Mouse (Mus musculus) neural tube, embryonic 11.5 days (tissue): ENCODE results near the gene Klrg1. TPM values are rescaled to one million over a fixed set of nuclear protein-coding genes. Genes with fewer than 3 reads are reported as not detected.

ENCODE experiments used
- ATAC-seq: fragments of 200-750 bp; cut with Nextera tagmentation; 2 replicates; pipeline ENCODE4 v1.8.0; 2017; ENCODE audit warnings: moderate number of reproducible peaks, mild to moderate bottlenecking, moderate TSS enrichment, moderate library complexity; ENCODE audit not compliant: insufficient read depth, low FRiP score, low TSS enrichment
- DNase-seq: peaks from one replicate; pipeline ENCODE4 v3.0.0-alpha.2; 2015; ENCODE audit warnings: low spot score
- H3K27ac ChIP-seq: fragments of 300-500 bp; sonication (generic); 2 replicates; pipeline ENCODE4 v1.5.1; 2014; ENCODE audit warnings: low read depth, mild to moderate bottlenecking, low read length
- H3K27me3 ChIP-seq: fragments of 300-500 bp; sonication (generic); 2 replicates; pipeline ENCODE4 v1.6.1; 2014; ENCODE audit warnings: mild to moderate bottlenecking, low read length, mixed read lengths; ENCODE audit not compliant: control insufficient read depth, insufficient read depth
- H3K36me3 ChIP-seq: fragments of 300-500 bp; sonication (generic); 2 replicates; pipeline ENCODE4 v1.6.1; 2014; ENCODE audit warnings: mild to moderate bottlenecking, low read length, moderate library complexity, mixed read lengths; ENCODE audit not compliant: control insufficient read depth, insufficient read depth
- H3K4me1 ChIP-seq: fragments of 300-500 bp; sonication (generic); 2 replicates; pipeline ENCODE4 v1.6.1; 2014; ENCODE audit warnings: low read length, mixed read lengths; ENCODE audit not compliant: control insufficient read depth, insufficient read depth
- H3K4me2 ChIP-seq: fragments of 300-500 bp; sonication (generic); 2 replicates; pipeline ENCODE4 v1.6.1; 2014; ENCODE audit warnings: low read depth, mild to moderate bottlenecking, moderate library complexity
- H3K4me3 ChIP-seq: fragments of 300-500 bp; sonication (generic); 2 replicates; pipeline ENCODE4 v1.5.1; 2014; ENCODE audit warnings: low read depth, low read length
- H3K9ac ChIP-seq: fragments of 300-500 bp; sonication (generic); 2 replicates; pipeline ENCODE4 v1.6.1; 2014; ENCODE audit warnings: mild to moderate bottlenecking, low read length
- H3K9me3 ChIP-seq: fragments of 300-500 bp; sonication (generic); 2 replicates; pipeline ENCODE4 v1.6.1; 2016; ENCODE audit warnings: low read length; ENCODE audit not compliant: control insufficient read depth
- WGBS: fragments of 180-500 bp; shearing (Covaris S2); extraction: QIAGEN DNeasy Blood & Tissue Kit; methylation state at CpG from one replicate; pipeline ENCODE4 v1.1.7; 2014; 5-methylcytosine and 5-hydroxymethylcytosine counted together
- polyA plus RNA-seq: library from polyadenylated mRNA; unstranded; fragments of >200 nt; fragmentation: Nextera tagmentation; extraction: Ambion mirVana; gene quantifications from 2 replicates; pipeline ENCODE4 v1.2.1, GENCODE M21; 2014

Klrg1 gene
- 0.23 TPM in 1 of 2 replicates, not detected in the other for polyA plus RNA-seq

GRCm38 (mm10) chr6:122282782-122283181 is at the start of gene Klrg1:
Gene Klrg1, minus strand, starts transcription at chr6:122282882.
- no peak within 1 kb of the TSS for H3K9ac ChIP-seq
- DNase-seq (no peak), ATAC-seq (no peak)
- 90% methylated on average over 6 of the region's 6 CpGs for WGBS
- H3K4me2 ChIP-seq: no peak within 1 kb of the TSS
- H3K9me3 ChIP-seq: no peaks in the 10 kb centered on the region
- H3K27ac ChIP-seq: no peak within 1 kb of the TSS
- H3K4me3 ChIP-seq: no peak within 1 kb of the TSS
- H3K36me3 ChIP-seq: no peaks in the 10 kb centered on the region
- no peaks in the 10 kb centered on the region for H3K4me1 ChIP-seq
- H3K27me3 ChIP-seq: no peaks in the 10 kb centered on the region

DNA sequence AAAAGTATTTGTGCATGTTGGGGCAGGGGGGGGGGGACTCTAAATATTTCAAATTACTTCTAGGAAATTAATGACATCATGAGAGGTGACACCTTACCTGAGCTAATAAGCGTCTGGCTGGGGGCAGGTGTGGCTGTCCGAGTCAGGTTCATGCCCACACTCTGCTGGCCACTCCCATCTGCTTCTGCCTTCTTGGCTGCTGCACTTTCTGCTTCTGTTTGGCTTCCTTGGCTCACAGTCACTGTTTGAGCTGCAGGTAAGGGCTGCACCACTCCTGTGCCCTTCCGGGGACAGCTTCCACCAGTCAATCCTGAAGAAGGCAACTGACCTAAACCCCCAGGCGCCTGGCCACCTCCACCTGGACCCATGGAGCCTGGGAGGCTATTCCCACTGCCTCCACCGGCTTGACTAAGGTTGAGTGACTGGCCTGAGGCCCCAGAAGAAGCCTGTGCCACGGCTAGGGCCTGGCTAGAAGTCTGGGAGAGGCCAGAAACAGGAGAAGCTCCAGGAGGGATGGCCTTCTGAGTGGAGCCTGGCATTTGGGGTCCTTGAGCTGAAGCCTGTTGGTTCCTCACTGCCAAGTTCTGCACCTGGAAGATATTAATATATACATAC is 42.8 kb upstream of the Klrg1 start:
- ATAC-seq (no peak), DNase-seq (no peak)
- 90% methylated on average over 6 of the region's 6 CpGs for WGBS
- Histone ChIP-seq H3K9ac (no peak overlapping the region), H3K9me3 (no peaks in the 10 kb centered on the region), H3K36me3 (peaks cover 10% of the 10 kb centered on the region), H3K27ac (no peak overlapping the region), H3K4me2 (no peak overlapping the region), H3K4me3 (no peak overlapping the region), H3K27me3 (no peaks in the 10 kb centered on the region), H3K4me1 (no peaks in the 10 kb centered on the region)

DNA sequence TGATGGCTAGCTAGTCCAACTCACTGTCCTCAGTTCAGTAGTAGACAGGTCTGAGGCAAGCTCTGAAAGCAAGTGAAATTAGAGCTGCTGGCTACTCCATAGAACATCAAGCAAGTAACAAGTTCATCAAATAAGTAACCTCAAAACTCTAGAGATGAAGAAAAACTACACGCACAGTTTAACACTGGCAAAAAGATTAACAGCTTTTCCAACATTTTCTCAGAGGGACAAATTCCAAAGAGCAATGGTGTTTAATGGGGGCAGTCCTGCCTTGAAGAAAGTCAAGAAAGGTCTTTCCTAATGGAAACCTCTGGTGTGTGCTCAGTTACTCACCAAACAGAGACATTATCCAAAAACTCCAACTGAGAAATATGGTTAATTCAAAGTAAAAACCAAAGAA is 36.0 kb upstream of the Klrg1 start:
- ATAC-seq (no peak), DNase-seq (no peak)
- Histone ChIP-seq H3K4me3 (no peak overlapping the region), H3K9ac (no peak overlapping the region), H3K4me2 (no peak overlapping the region), H3K27me3 (no peaks in the 10 kb centered on the region), H3K36me3 (peaks cover 13% of the 10 kb centered on the region), H3K9me3 (no peaks in the 10 kb centered on the region), H3K27ac (no peak overlapping the region), H3K4me1 (no peaks in the 10 kb centered on the region)
- 97% methylated on average over 1 of the region's 1 CpGs for WGBS

DNA sequence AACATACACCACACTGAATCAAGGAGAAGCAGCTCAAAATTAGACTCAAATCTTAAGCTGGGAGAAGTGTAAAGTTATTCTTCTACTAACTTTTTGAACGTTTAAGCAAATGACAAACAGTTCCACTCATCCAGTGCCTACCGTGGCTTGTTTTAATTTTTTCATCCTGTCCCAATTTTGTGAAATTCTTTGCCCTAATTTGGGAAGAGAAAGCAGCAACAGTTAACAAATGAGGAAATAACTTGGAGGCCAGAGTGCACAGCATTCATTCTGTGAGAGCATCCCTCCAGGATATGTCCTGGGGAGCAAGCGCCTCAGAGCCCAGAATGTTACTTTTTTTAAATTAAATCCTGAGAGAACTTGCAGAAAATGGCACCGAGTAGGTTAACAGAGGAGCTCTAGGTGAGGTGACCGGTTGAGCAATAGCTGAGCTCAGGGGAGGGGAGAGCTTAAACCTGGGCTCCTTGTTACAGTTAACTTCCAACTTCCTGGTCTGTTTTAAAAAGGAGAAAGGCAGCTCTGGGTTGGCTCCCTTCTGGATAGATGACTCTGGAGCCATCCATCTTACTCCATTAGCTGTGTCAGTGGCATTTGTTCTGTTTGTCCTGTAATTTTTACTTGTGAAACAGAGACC is 27.6 kb upstream of the Klrg1 start:
- 72% methylated on average over 5 of the region's 5 CpGs for WGBS
- no peak overlapping the region for H3K9ac ChIP-seq
- H3K9me3 ChIP-seq: no peaks in the 10 kb centered on the region
- peaks cover 3% of the 10 kb centered on the region for H3K36me3 ChIP-seq
- H3K4me2 ChIP-seq: peak overlapping the region; percentile 81
- DNase-seq: no peak
- peaks cover 11% of the 10 kb centered on the region for H3K4me1 ChIP-seq
- no peak for ATAC-seq
- no peak overlapping the region for H3K4me3 ChIP-seq
- no peaks in the 10 kb centered on the region for H3K27me3 ChIP-seq
- H3K27ac ChIP-seq: no peak overlapping the region

GRCm38 (mm10) chr6:122309446-122309960 is 26.8 kb upstream of the Klrg1 start:
- H3K27ac ChIP-seq: no peak overlapping the region
- H3K4me3 ChIP-seq: peak overlapping the region; percentile 69
- WGBS: 14% methylated on average over 11 of the region's 11 CpGs
- H3K27me3 ChIP-seq: no peaks in the 10 kb centered on the region
- DNase-seq (no peak), ATAC-seq (no peak)
- no peaks in the 10 kb centered on the region; the same call in 1 of the 2 replicates for H3K36me3 ChIP-seq
- H3K4me2 ChIP-seq: peak overlapping the region; percentile 81
- H3K9ac ChIP-seq: peak overlapping the region; percentile 70
- no peaks in the 10 kb centered on the region for H3K9me3 ChIP-seq
- peaks cover 11% of the 10 kb centered on the region for H3K4me1 ChIP-seq

- Histone ChIP-seq H3K9me3 (no peaks in the 10 kb centered on the region), H3K4me3 (peak within 1 kb of the TSS; percentile 69), H3K4me2 (peak within 1 kb of the TSS; percentile 81), H3K36me3 (no peaks in the 10 kb centered on the region; the same call in 1 of the 2 replicates), H3K27me3 (no peaks in the 10 kb centered on the region), H3K4me1 (peaks cover 11% of the 10 kb centered on the region), H3K9ac (peak within 1 kb of the TSS; percentile 70), H3K27ac (no peak within 1 kb of the TSS)
- peak; percentile 97 for ATAC-seq
- WGBS: under 1% methylated on average over 49 of the region's 49 CpGs
- peak; percentile 93 for DNase-seq
Measured at GRCm38 (mm10) chr6:122308505-122309393, 26.1 kb upstream of the Klrg1 start, which contains the start of gene M6pr. Gene M6pr, plus strand, starts transcription at chr6:122308720.

DNA sequence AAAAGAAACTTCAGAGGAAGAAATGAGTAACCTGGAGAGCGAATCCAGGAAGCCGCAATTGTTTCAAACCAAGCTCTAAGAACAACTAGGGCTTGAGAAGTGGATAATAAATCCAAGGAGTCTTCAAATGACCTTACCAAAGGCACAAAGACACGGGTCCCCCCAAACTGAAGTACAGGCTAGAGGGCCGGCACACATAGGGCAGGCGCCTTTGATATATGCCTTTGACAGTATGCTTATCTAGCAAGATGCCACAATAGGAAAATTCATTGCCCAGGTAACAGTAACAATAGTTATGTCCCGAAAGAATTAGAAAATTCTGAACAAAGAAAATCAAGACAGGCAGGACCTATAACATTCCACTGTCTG is 25.4 kb upstream of the Klrg1 start:
- DNase-seq (no peak), ATAC-seq (peak; percentile 54)
- no peak overlapping the region for H3K4me3 ChIP-seq
- H3K4me1 ChIP-seq: peaks cover 11% of the 10 kb centered on the region
- no peaks in the 10 kb centered on the region; the same call in 1 of the 2 replicates for H3K36me3 ChIP-seq
- no peaks in the 10 kb centered on the region for H3K27me3 ChIP-seq
- WGBS: 68% methylated on average over 6 of the region's 6 CpGs
- no peak overlapping the region for H3K9ac ChIP-seq
- no peak overlapping the region for H3K27ac ChIP-seq
- H3K9me3 ChIP-seq: no peaks in the 10 kb centered on the region
- no peak overlapping the region for H3K4me2 ChIP-seq

DNA sequence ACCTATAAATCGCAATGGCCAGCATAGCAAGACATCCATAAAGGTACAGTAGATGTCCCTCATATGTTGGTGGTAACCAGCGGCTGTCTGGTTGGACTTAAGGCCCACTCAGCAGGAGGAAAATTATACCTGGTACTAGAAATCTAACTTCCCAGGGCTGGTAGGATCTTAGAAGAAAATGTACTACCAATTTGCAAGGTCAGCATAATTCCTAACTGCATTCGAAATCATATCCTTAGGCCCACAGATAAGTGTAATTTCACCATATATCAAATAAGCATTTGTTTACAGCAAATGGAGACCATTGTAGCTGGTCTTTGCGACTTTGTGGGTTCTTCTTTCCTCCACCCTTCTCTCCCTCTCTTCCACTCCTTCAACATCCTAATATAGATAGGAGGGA is 24.0 kb upstream of the Klrg1 start:
- no peaks in the 10 kb centered on the region for H3K9me3 ChIP-seq
- ATAC-seq: no peak
- no peak overlapping the region for H3K4me2 ChIP-seq
- no peaks in the 10 kb centered on the region for H3K36me3 ChIP-seq
- no peak overlapping the region for H3K9ac ChIP-seq
- peaks cover 11% of the 10 kb centered on the region for H3K4me1 ChIP-seq
- 87% methylated on average over 4 of the region's 4 CpGs for WGBS
- no peak for DNase-seq
- H3K27ac ChIP-seq: no peak overlapping the region
- H3K4me3 ChIP-seq: no peak overlapping the region
- no peaks in the 10 kb centered on the region for H3K27me3 ChIP-seq
